Mouse (Mus musculus) G1E-ER4 (cell line): Measurements from ENCODE around the gene March10. TPM values are rescaled to one million over a fixed set of nuclear protein-coding genes. Genes with fewer than 3 reads are reported as not detected.
A peak's percentile ranks its signal among the peaks of the same experiment; 100 is the strongest.

Source experiments
- GATA1 ChIP-seq: IDR thresholded peaks from one replicate; pipeline ENCODE4 v1.8.0; 2012; ENCODE audit warnings: low read length, inconsistent platforms
- polyA plus RNA-seq: library from polyadenylated mRNA; stranded (reverse); fragments of >175 nt; gene quantifications from 2 replicates; pipeline ENCODE4 v1.2.3, GENCODE M21; 2012

March10 gene
- polyA plus RNA-seq, 1 experiment, result not detected

DNA sequence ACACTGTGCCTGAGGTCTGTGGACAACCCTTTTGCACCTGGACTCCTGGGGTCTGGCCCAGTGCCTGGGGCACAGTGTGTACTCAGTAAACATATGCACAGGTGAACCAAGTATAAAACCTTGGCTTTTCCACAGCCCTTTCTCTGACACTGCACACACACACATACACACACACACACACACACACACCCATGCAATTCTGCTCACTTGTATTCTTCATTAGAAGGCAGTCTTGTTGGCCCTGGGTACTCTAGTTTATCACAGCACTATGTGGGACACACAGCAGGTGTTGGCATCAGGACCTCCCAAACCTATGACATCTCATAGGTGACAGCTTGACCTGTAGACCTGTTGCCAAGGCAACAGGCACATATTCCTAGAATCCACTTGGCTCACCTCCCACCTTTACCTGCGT is 80.7 kb downstream of the March10 start:
- no peak for TF ChIP-seq GATA1

- no peak for TF ChIP-seq GATA1
Observed at GRCm38 (mm10) chr11:105374526-105375175, 81.9 kb downstream of the March10 start.

DNA sequence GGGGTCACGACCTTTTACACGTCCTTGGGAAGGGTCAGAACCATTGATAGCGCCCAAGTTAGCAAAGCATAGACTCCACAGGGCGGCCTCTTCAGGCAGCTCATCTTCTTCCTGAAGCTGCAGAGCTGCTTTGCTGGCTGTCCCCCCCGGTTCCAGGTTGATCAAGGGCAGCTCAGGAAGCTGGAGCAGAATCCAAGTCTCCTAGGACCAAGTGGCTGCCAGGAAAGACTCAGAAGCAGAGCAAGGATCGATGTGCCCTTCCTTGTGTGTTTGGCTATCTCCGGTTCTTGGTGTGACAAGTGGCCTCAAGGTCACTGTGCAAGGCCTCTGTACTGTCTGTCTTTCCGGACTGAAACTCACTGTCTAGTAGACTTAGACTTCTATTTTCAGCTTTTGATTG is 82.7 kb downstream of the March10 start:
- TF ChIP-seq GATA1, result no peak

GRCm38 (mm10) chr11:105371818-105372217 is 84.7 kb downstream of the March10 start:
- no peak for TF ChIP-seq GATA1

DNA sequence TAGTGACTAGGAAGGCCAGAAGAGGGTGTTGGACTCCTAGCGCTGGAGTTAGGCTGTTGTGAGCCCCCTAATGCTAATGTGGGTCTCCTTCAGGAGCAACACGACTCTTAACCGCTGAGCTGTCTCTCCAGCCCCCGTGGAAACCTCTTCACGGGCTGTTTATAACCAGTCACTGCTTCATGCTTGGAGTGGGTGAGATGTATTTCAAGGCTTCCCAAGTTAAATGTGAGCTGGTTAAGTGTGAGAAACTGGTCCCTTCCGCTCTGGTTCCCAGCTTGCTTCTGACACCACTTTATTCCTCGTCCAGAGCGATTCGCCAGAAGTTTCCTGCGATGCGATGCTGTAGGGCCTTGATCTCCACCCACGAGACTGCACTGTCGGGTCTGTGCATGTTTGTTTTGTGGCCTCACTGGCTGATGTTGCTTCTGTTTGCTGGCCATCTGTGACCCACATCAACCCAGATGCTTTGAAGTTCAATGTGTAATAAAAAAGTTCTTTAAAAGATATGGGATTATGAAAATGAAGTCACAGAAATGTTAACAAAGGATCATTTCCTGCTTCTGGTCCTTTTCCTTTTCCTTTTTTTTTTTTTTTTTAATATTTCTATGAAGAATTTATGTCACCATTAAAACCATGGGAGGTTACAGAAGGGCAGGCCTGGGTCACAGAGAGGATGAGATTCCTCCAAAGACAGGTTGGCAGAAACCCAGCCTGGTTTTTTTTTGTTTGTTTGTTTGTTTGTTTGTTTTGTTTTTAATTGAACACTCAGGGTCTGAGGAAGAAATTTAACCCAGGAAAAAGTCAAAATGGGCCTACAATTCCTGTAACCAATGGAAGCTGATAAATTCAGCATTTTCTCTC is 86.8 kb downstream of the March10 start:
- TF ChIP-seq GATA1, result no peak

- no peak for TF ChIP-seq GATA1
Observed at GRCm38 (mm10) chr11:105368833-105369232, 87.7 kb downstream of the March10 start.

DNA sequence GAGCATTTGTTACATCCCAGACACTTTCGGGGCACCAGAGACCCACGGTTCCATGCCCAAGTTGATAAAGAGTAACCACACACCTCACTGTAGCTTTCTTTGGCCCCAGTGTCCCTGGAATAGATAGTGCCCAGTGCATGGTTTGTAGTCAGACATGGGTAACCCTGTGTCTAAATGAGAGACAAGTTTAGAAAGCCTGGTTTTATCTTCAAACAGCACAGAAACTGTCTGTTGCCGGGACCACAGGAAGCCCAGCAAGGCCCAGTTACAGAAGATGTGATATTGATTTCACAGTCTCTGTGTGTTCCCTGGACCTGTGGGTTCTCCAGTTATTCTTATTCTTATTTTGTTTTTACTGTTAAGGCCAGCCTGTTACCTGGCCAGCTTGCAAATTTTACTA is 89.4 kb downstream of the March10 start:
- TF ChIP-seq GATA1, result no peak

DNA sequence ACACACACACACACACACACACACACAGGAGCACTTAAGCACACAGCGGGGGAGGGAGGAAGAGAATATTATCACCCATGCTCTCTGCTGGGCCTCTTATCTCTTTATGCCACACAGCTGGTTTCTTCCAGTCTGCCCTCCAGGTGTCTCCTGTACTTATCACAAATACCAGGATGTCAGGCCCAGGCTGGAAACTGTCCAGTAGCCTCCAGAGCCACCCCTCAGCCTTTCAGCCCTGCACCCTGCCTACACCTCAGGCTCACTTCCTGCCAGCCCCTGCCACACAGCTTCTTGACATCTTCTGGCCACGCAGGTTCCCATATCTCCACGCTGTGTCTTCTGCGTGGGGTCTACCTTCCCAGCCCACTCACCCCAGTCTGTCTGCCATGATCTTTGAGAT is 90.5 kb downstream of the March10 start:
- TF ChIP-seq GATA1, result peak; percentile 76

- TF ChIP-seq GATA1, result no peak
Observed at GRCm38 (mm10) chr11:105365611-105366010, 90.9 kb downstream of the March10 start.

GRCm38 (mm10) chr11:105364386-105365065 is 92.0 kb downstream of the March10 start:
- no peak for TF ChIP-seq GATA1

DNA sequence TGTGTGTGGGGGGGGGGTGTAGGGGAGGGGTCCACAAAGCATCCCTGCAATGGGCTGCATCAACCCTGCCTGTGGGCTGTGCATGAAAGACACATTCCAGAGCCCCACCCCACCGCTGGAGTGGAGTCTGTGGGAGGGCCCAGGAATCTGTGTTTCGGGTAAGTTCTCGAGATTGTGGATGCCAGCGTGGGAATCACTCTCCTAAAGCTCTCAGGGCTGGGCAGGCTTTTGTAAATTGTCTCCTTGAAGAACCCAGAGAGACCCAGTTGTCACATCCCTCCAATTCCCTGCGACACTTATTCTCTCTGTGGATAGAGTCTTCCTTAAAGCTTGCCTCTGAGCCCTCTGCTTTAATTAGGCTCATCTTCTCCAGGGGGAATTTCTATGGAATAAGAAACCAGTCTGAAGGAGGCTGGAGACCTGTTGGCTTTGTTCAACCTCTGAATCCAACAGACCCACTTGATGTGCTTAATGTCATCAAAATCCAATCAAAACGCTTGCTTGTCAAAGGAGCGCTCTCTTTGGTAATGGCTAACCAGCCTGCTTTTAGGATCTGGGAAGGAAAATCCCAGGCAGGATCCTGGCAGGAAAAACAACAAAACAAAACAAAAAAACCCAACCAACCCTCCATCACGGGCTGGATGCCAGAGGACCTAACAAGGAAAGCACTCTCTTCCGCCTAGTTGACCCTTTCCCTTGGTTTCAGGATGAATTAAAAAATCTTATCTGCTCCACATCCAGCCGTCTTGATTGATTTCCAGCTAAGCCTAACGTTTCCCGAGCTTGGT is 92.7 kb downstream of the March10 start:
- no peak for TF ChIP-seq GATA1

- TF ChIP-seq GATA1, result no peak
Observed at GRCm38 (mm10) chr11:105362946-105363597, 93.5 kb downstream of the March10 start.

- TF ChIP-seq GATA1, result no peak
Observed at GRCm38 (mm10) chr11:105362041-105362765, 94.3 kb downstream of the March10 start.

DNA sequence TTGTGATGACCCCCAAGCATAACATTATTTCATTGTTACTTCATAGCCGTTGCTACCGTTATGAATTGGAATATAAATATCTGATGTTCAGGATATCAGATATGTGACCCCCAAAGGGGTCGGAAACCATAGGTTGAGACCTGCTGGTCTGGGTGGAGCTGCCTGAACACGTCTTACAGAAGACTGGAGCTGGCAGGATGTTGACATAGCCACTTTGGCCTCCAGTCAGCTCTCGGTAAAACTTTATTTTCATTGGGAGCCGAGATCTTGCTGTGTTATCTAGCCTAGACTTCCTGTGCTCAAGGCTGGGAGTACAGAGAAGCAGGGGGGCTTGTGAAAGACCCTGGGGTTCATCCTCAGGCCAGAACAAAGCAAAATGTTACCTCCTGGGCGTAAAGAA is 100.2 kb downstream of the March10 start:
- no peak for TF ChIP-seq GATA1
